Mouse (Mus musculus) small intestine, adult 2 months (tissue): ENCODE measurements around the gene Hist1h2ah.

ENCODE experiments used
- CTCF ChIP-seq: fragments of 200-500 bp; IDR thresholded peaks from 2 replicates; pipeline ENCODE4 v1.5.1; 2012; ENCODE audit warnings: low read depth, mild to moderate bottlenecking, control low read depth, inconsistent platforms, low read length, moderate library complexity, mixed read lengths; ENCODE audit not compliant: insufficient replicate concordance, insufficient read length; ENCODE audit errors: extremely low read depth
- POLR2A ChIP-seq: fragments of 200-500 bp; IDR thresholded peaks from 2 replicates; pipeline ENCODE4 v1.6.1; 2012; ENCODE audit warnings: low read depth, mild to moderate bottlenecking, control low read depth, inconsistent platforms, low read length, moderate library complexity

- no peak for TF ChIP-seq POLR2A
- no peak for TF ChIP-seq CTCF
Observed at GRCm38 (mm10) chr13:21993957-21994738, 41.2 kb downstream of the Hist1h2ah start.
